Mouse (Mus musculus) MEL (cell line): ENCODE results near the gene Fam172a. TPM values are rescaled to one million over a fixed set of nuclear protein-coding genes. Genes with fewer than 3 reads are reported as not detected.

Experiments used
- DNase-seq: peaks from one replicate; pipeline ENCODE4 v3.0.0; 2011; ENCODE audit warnings: low read depth, low spot score
- H3K27ac ChIP-seq: 2 replicates; pipeline ENCODE4 v1.5.1; 2012; ENCODE audit warnings: low read depth, mild to moderate bottlenecking, control low read depth, low read length, moderate library complexity; ENCODE audit not compliant: control insufficient read depth
- H3K27me3 ChIP-seq, 2 experiments: fragments of 150-350 bp in 1 of 2; sonication (generic) in 1 of 2; 2 replicates each; pipeline ENCODE4 v1.6.1; 2012; ENCODE audit warnings: low read length in 2 of 2, mild to moderate bottlenecking in 2 of 2, improper control_type of control experiment in 1 of 2, moderate library complexity in 1 of 2; ENCODE audit not compliant: insufficient read depth in 2 of 2, control insufficient read depth in 1 of 2
- H3K36me3 ChIP-seq, 2 experiments: 2 replicates each; pipeline ENCODE4 v1.6.1; 2012 to 2014; ENCODE audit warnings: low read length in 2 of 2, improper control_type of control experiment in 1 of 2, inconsistent platforms in 1 of 2, mild to moderate bottlenecking in 1 of 2; ENCODE audit not compliant: insufficient read depth in 2 of 2, control insufficient read depth in 1 of 2
- H3K4me1 ChIP-seq, 2 experiments: fragments of 150-350 bp in 1 of 2; sonication (generic) in 1 of 2; 2 replicates each; pipeline ENCODE4 v1.6.1; 2012; ENCODE audit warnings: low read length in 2 of 2, improper control_type of control experiment in 1 of 2, mild to moderate bottlenecking in 1 of 2; ENCODE audit not compliant: insufficient read depth in 2 of 2, control insufficient read depth in 1 of 2
- H3K4me3 ChIP-seq, 2 experiments: fragments of 150-350 bp in 1 of 2; sonication (generic) in 1 of 2; 2 replicates each; pipeline ENCODE4 v1.5.1; 2012; ENCODE audit warnings: low read depth in 2 of 2, low read length in 2 of 2, mild to moderate bottlenecking in 2 of 2, moderate library complexity in 2 of 2, control low read depth in 1 of 2, improper control_type of control experiment in 1 of 2; ENCODE audit not compliant: control insufficient read depth in 1 of 2, insufficient read depth in 1 of 2
- H3K79me2 ChIP-seq: 2 replicates; pipeline ENCODE4 v1.6.1; 2012; ENCODE audit warnings: mild to moderate bottlenecking, low read length, moderate library complexity; ENCODE audit not compliant: control insufficient read depth, poor library complexity, insufficient read depth
- H3K9ac ChIP-seq: 2 replicates; pipeline ENCODE4 v1.6.1; 2012; ENCODE audit warnings: low read depth, mild to moderate bottlenecking, control low read depth, low read length, moderate library complexity; ENCODE audit not compliant: control insufficient read depth, poor library complexity, severe bottlenecking
- H3K9me3 ChIP-seq: fragments of 150-350 bp; sonication (generic); replicated peaks from 2 replicates; pipeline ENCODE4 v1.6.1; 2012; ENCODE audit warnings: mild to moderate bottlenecking, low read length, improper control_type of control experiment, moderate library complexity; ENCODE audit not compliant: insufficient read depth
- CHD2 ChIP-seq: IDR thresholded peaks from 2 replicates; pipeline ENCODE4 v1.6.1; 2011; ENCODE audit warnings: low read length, improper control_type of control experiment
- CTCF ChIP-seq, 3 experiments: IDR thresholded peaks in 2 of 3; conservative IDR thresholded peaks in 1 of 3; 2 replicates each; pipeline ENCODE4 v1.5.1; 2011 to 2012; ENCODE audit warnings: low read length in 3 of 3, low read depth in 2 of 3, mild to moderate bottlenecking in 2 of 3, improper control_type of control experiment in 1 of 3, inconsistent platforms in 1 of 3, mixed read lengths in 1 of 3, moderate library complexity in 1 of 3; ENCODE audit not compliant: control insufficient read depth in 1 of 3, insufficient read depth in 1 of 3, poor library complexity in 1 of 3, severe bottlenecking in 1 of 3
- E2F4 ChIP-seq: IDR thresholded peaks from 2 replicates; pipeline ENCODE4 v1.6.1; 2011; ENCODE audit warnings: low read depth, low read length, improper control_type of control experiment, borderline replicate concordance
- EP300 ChIP-seq, 2 experiments: IDR thresholded peaks; 2 replicates each; pipeline ENCODE4 v1.6.1; 2011; ENCODE audit warnings: improper control_type of control experiment in 2 of 2, low read length in 2 of 2, low read depth in 1 of 2, mild to moderate bottlenecking in 1 of 2
- ETS1 ChIP-seq: IDR thresholded peaks from 2 replicates; pipeline ENCODE4 v1.6.1; 2012; ENCODE audit warnings: low read depth, mild to moderate bottlenecking, inconsistent platforms, low read length, improper control_type of control experiment, moderate library complexity
- GABPA ChIP-seq: IDR thresholded peaks from 2 replicates; pipeline ENCODE4 v1.6.1; 2012; ENCODE audit warnings: low read depth, mild to moderate bottlenecking, inconsistent platforms, low read length, improper control_type of control experiment, moderate library complexity
- GATA1 ChIP-seq: IDR thresholded peaks from 2 replicates; pipeline ENCODE4 v1.6.1; 2011; ENCODE audit warnings: low read depth, low read length, improper control_type of control experiment
- HCFC1 ChIP-seq: IDR thresholded peaks from 2 replicates; pipeline ENCODE4 v1.6.1; 2012; ENCODE audit warnings: low read depth, mild to moderate bottlenecking, inconsistent platforms, low read length, improper control_type of control experiment, moderate library complexity
- JUND ChIP-seq: IDR thresholded peaks from 2 replicates; pipeline ENCODE4 v1.6.1; 2011; ENCODE audit warnings: low read depth, mild to moderate bottlenecking, improper control_type of control experiment, low read length
- KAT2A ChIP-seq: conservative IDR thresholded peaks from 2 replicates; pipeline ENCODE4 v1.6.1; 2012; ENCODE audit warnings: low read depth, low read length, improper control_type of control experiment, inconsistent platforms
- MYC ChIP-seq: IDR thresholded peaks from 2 replicates; pipeline ENCODE4 v1.6.1; 2011; ENCODE audit warnings: low read depth, mild to moderate bottlenecking, low read length, improper control_type of control experiment, moderate library complexity
- NELFE ChIP-seq: IDR thresholded peaks from 2 replicates; pipeline ENCODE4 v1.6.1; 2011; ENCODE audit warnings: low read depth, low read length, improper control_type of control experiment
- NRF1 ChIP-seq: IDR thresholded peaks from 2 replicates; pipeline ENCODE4 v1.6.1; 2014; ENCODE audit warnings: low read depth, mild to moderate bottlenecking, inconsistent platforms, low read length, improper control_type of control experiment, moderate library complexity; ENCODE audit not compliant: poor library complexity, insufficient read depth, severe bottlenecking
- POLR2AphosphoS5 ChIP-seq: IDR thresholded peaks from 2 replicates; pipeline ENCODE4 v1.6.1; 2012; ENCODE audit warnings: low read depth, borderline replicate concordance, mild to moderate bottlenecking, inconsistent platforms, low read length, moderate library complexity, mixed read lengths
- RAD21 ChIP-seq: IDR thresholded peaks from 2 replicates; pipeline ENCODE4 v1.6.1; 2011; ENCODE audit warnings: mild to moderate bottlenecking, low read depth, low read length, improper control_type of control experiment
- RCOR1 ChIP-seq: IDR thresholded peaks from 2 replicates; pipeline ENCODE4 v1.6.1; 2012; ENCODE audit warnings: low read depth, mild to moderate bottlenecking, inconsistent platforms, low read length, improper control_type of control experiment
- SMC3 ChIP-seq: IDR thresholded peaks from 2 replicates; pipeline ENCODE4 v1.6.1; 2011; ENCODE audit warnings: low read depth, low read length, improper control_type of control experiment
- TBP ChIP-seq: IDR thresholded peaks from 2 replicates; pipeline ENCODE4 v1.8.0; 2011; ENCODE audit warnings: low read depth, low read length, improper control_type of control experiment
- UBTF ChIP-seq: IDR thresholded peaks from 2 replicates; pipeline ENCODE4 v1.6.1; 2012; ENCODE audit warnings: low read depth, mild to moderate bottlenecking, inconsistent platforms, low read length, improper control_type of control experiment, moderate library complexity, borderline replicate concordance; ENCODE audit not compliant: insufficient read depth
- USF1 ChIP-seq: IDR thresholded peaks from 2 replicates; pipeline ENCODE4 v1.6.1; 2014; ENCODE audit warnings: low read depth, mild to moderate bottlenecking, inconsistent platforms, low read length, improper control_type of control experiment, moderate library complexity
- ZNF384 ChIP-seq: IDR thresholded peaks from 2 replicates; pipeline ENCODE4 v1.6.1; 2012; ENCODE audit warnings: low read depth, mild to moderate bottlenecking, inconsistent platforms, low read length, improper control_type of control experiment
- polyA plus RNA-seq, 2 experiments: library from polyadenylated mRNA; stranded (reverse) in 1 of 2; unstranded in 1 of 2; fragments of >175 nt in 1 of 2; fragments of >200 nt in 1 of 2; gene quantifications; 2 replicates each; pipeline versions ENCODE4 v1.2.1 to v1.2.4; 2012; ENCODE audit warnings: low replicate concordance in 2 of 2, low read depth in 1 of 2; ENCODE audit not compliant: insufficient read length in 2 of 2, insufficient read depth in 1 of 2, missing spikeins in 1 of 2
- total RNA-seq: library from RNA; depleted of rRNA; stranded (reverse); fragments of 300-350 nt; gene quantifications from 2 replicates; pipeline ENCODE4 v1.2.3, GENCODE M21; 2012

Gene Fam172a
- total and polyA plus RNA-seq, 3 experiments = 13.4 to 358 (median 19.6) TPM

DNA sequence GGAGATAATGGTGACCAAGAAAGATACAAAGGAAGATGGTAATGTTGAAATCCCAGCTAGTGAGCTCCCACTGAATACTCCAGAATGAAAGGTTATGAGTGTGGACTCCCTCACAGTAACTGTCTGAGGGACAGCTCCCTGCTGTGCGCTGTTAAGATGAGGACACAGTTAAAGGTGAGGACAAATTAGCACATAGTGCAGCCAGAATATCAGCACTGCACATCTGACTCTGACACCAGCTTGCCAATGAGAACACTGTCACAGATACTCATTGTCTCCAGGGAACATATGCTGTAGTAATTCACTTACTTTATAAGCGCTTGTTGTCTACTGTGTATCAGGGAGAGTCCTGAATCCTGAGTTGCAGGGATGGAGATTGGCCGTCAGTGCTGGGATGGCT, 390.1 kb downstream of the Fam172a start:
- TF ChIP-seq JUND = no peak
- no peak for TF ChIP-seq HCFC1
- TF ChIP-seq ZNF384 = no peak
- TF ChIP-seq MYC = no peak
- no peak for TF ChIP-seq NELFE
- no peak for TF ChIP-seq RAD21
- TF ChIP-seq E2F4 = no peak
- no peak overlapping the region for H3K27ac ChIP-seq
- H3K9me3 ChIP-seq = no peaks in the 10 kb centered on the region
- no peak overlapping the region for H3K9ac ChIP-seq
- no peak overlapping the region for H3K4me3 ChIP-seq
- DNase-seq = no peak
- no peaks in the 10 kb centered on the region for H3K27me3 ChIP-seq
- peaks cover 0 to 13% of the 10 kb centered on the region in 2 experiments; a peak in 2 of 4 replicates for H3K36me3 ChIP-seq
- H3K79me2 ChIP-seq = no peaks in the 10 kb centered on the region
- H3K4me1 ChIP-seq = peaks cover 3 to 8% of the 10 kb centered on the region in 2 experiments; a peak in 1 of 4 replicates

DNA sequence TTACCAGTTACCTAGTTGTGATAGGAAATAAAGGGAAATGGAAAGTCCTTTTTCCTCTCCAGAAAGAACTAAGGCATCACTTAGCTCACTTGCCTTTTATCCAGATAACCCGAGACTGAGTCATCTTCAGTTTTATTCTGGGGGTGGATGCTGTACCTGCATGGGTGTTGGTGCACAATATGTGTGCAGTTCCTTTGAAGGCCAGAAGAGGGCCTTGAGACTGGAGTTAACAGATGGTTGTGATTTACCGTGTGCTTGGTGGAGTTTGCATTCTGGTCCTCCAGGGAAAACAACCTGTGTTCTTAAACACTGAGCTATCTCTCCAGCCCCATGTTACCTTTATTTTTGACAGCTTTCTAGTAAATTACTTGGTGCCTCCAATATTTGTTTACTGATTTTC, 392.5 kb downstream of the Fam172a start:
- H3K9ac ChIP-seq = no peak overlapping the region
- H3K4me3 ChIP-seq = no peak overlapping the region
- H3K9me3 ChIP-seq = no peaks in the 10 kb centered on the region
- no peaks in the 10 kb centered on the region for H3K27me3 ChIP-seq
- peaks cover 4 to 6% of the 10 kb centered on the region in 2 experiments; a peak in 2 of 4 replicates for H3K4me1 ChIP-seq
- peak; percentile 38 for DNase-seq
- TF ChIP-seq CTCF (IDR thresholded peaks at IDR 0.05 in 2 of 3, conservative IDR thresholded peaks at IDR 0.05 in 1 of 3; ENCODE audit: control insufficient read depth in 1 of 3, insufficient read depth in 1 of 3, low read depth in 2 of 3, low read length in 3 of 3, poor library complexity in 1 of 3, severe bottlenecking in 1 of 3) (peak; percentile 12 to 40 (median 26); a peak in 4 of 6 replicates), KAT2A (no peak)
- peaks cover 0 to 15% of the 10 kb centered on the region in 2 experiments; a peak in 2 of 4 replicates for H3K36me3 ChIP-seq
- no peaks in the 10 kb centered on the region for H3K79me2 ChIP-seq
- no peak overlapping the region for H3K27ac ChIP-seq

DNA sequence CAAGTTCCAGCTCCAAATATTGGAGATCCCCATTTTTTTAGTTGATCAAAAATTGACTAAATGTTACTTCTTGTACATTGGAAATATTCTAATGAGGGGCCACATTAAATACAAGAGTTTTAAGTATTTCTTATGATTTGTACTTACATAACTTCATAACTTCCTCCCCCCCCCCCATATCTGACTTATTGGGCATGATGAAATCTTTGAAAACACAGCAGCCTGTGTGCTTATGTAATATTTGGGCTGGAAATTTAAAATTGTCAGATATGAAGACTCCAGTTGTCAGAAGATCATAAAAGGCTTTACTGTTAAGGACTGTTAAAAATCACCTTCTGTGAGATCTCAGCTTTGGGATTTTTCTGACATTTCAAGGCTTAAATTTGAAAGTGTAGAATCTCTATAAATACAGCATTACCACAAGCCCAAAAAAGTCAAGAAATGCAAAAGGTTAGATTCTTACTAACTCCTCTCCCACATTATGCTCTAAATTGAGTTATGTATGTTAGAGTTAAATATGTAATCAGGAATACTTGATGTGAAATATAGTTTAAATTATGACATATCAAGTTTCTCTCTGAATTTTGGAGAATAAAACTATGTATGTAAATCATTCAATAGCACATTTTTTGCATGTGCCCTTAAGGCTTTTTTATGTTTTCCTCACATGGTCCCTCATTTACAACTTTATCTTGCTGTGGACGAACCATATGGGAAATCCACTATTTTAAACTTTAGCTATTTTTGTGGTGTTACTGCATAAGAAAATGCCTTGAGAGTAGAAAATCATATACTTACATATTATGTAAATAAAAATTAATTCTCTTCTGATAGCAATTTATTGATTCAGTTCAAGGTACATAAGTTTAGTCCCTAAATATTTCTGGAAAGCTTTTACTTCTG, 393.5 kb downstream of the Fam172a start:
- Histone ChIP-seq H3K36me3 (peaks cover 0 to 19% of the 10 kb centered on the region in 2 experiments; a peak in 2 of 4 replicates), H3K27ac (peak overlapping the region; percentile 1; the same call in 1 of the 2 replicates), H3K4me1 (peaks cover 5 to 6% of the 10 kb centered on the region in 2 experiments; a peak in 2 of 4 replicates), H3K79me2 (no peaks in the 10 kb centered on the region), H3K9me3 (no peaks in the 10 kb centered on the region), H3K9ac (no peak overlapping the region), H3K27me3 (no peaks in the 10 kb centered on the region), H3K4me3 (no peak overlapping the region)
- TF ChIP-seq POLR2AphosphoS5 (no peak), UBTF (no peak), CHD2 (no peak), NRF1 (no peak), CTCF (IDR thresholded peaks at IDR 0.05 in 2 of 3, conservative IDR thresholded peaks at IDR 0.05 in 1 of 3; ENCODE audit: control insufficient read depth in 1 of 3, insufficient read depth in 1 of 3, low read depth in 2 of 3, low read length in 3 of 3, poor library complexity in 1 of 3, severe bottlenecking in 1 of 3) (no peak), USF1 (no peak), KAT2A (no peak), EP300 (IDR thresholded peaks at IDR 0.05; ENCODE audit: low read depth in 1 of 2, low read length in 2 of 2) (peak in 1 of 2 experiments; percentile 60; a peak in 1 of 4 replicates), MYC (no peak), ETS1 (peak; percentile 55; the same call in 1 of the 2 replicates), ZNF384 (no peak), TBP (no peak), GABPA (no peak), GATA1 (no peak), RCOR1 (no peak), SMC3 (no peak)
- TF ChIP-seq, all 39 proteins: peak for 2
- DNase-seq = peak; percentile 57
